Mouse (Mus musculus) right cerebral cortex, adult 2 months (tissue): ENCODE measurements at regions not wholly inside any gene's neighbourhood (a gene's known extent, or its start where the extent isn't known, plus 50 kb on each side); places are given as distances from the start of the nearest gene placed in this dataset.
A peak's percentile ranks its signal among the peaks of the same experiment; 100 is the strongest.

Source experiments
- DNase-seq, 2 experiments: peaks; one replicate each; pipeline ENCODE4 v3.0.0; 2021 to 2022; ENCODE audit warnings: low spot score in 2 of 2

DNA sequence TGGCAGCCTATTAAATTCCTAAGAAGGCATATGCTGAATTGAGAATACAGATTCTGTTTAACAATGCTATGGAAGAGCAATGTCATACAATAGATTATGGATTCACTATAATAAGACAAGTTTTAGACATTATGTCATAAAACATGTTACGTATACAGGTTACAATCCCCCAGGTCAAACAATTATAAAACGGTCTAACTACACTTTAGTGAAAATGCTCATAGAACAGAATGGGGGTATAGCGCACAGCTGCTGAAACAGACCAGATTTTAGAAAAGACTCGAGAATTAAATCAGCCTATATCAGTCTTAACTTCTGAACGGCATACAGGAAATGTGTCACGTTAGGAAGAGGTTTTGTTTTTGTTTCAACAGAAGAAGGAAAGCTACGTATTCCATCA lies 660.5 kb upstream of the Sel1l start:
- no peak for DNase-seq

DNA sequence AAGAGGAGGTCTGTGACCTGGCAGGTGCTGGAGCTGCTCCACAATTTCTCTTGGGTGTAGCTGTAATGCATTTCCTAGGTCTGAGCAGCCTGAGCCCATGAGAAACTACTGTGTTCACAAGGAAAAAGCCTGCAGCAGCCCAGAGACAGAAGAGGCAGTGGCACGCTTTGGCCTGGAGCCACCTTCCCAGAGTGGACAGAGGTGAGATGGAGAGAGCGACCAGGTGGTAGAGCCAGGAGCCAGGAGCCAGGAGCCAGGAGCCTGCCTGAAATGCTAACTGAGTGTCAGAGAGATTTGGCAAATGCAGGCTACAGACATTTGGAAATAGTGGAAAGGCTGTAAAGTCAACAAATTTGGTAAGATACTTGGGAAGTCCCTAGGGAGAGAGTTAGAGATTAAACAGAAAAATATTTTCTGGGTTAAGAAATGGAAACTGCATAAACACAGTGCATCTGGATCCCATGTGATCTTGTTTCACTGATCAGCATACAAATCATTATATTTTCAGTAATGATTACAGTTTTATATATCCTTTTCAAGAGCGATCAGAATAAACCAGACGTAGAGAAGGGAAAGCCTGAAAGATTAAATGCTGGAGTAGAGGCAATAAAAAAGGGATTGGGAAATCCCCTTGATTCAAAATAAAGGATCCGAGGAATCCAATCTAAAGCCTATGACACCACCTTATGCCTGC lies 660.0 kb upstream of the Sel1l start:
- DNase-seq = no peak

DNA sequence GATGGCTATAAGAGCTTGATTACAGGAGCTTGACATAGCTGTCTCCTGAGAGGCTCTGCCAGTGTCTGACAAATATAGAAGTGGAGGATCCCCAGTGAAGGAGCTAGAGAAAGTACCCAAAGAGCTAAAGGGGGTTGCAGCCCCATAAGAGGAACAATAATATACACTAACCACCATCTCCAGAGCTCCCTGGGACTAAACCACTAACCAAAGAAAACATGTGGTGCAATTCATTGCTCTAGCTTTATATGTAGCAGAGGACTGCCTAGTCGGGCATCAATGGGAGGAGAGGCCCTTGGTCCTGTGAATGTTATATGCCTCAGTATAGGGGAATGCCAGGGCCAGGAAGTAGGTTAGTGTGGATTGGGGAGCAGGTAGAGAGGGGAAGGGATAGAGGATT lies 635.0 kb upstream of the Sel1l start:
- no peak for DNase-seq

DNA sequence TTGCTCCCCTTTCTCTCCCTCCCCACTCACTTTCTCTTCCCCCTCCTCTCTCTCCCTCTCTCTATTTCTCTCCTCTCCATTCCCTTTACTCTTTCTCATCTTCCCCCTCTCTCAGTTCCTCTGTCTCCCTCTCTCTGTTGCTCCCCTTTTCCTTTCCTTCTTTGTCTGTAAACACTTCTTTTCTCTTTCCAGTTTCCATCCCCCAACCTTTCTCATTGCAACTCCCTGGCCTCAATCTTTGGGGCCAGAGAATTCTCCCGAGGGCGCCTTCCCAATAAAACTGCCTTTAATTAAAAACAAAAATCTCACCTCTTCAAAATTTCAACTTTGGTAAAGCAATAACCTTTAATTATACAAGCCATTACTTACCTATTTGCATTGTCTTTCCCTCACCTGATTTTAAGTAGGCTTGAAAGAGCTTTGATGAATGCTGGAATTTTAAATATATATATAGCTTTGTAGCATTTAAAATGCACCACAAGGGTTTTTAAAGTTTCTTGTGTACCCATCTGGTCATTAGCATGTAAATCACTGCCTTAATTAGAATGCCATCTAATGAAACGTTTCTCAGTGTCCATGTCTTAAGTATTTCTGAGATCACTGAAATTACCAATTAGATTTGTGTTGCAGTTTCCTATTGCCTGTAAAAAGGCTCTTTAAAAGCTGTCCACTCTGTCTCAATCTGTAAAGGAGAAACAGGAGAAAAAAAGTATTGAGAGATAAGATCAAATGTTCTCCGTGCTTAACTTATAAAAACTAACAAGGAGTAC lies 625.5 kb upstream of the Sel1l start:
- no peak for DNase-seq

DNA sequence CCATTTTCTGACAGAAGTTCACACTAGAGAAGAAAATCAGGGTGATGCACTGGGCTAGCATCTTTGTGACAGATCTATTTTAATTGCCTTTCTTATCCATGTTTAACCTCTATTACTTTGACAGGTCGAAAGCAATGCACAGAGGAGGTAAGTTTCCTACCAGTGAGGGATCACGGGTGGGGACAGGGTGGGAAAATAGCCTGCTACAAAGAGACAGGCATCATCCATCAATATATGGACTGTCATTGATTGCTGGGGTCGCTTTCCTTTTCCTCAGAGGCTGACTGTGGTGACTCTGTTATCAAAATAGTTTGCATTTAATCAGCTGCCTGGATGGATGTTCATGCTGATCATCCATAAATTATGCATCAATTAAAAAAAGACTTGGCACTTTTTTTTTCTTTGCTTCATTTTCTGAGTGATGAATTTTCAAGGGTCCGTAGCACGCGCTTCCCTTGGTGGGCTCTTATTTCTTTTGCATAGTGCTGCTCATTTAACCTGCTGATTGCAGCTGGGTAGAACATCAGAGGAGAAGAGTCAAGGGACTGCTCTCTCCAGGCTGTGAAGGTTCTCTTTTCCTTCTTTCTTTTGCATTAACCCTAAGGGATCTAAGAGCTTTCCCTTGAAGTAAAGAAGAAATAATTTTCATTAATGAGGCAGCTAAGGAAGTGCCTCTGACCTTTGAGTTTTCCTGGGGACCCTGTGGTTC lies 602.3 kb upstream of the Sel1l start:
- DNase-seq = no peak

DNA sequence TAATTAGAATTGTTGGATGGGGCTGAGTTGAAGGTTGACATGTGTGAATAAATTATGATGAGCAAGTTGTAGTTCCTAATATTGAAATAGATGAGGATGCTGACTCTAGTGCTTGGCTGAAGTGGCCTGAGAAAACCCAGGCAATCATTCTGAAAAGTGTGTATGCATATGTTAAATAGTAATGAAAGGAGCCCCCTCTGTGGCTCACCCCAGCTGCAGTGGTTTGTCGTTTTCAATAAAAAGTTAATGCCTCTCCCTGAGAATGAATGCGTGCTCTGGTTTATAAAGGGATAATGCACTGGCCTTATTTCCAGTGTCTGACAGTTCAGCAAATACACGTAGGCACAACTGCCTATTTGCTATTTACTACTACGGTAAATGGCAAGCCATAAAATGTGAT lies 569.5 kb upstream of the Sel1l start:
- no peak for DNase-seq

DNA sequence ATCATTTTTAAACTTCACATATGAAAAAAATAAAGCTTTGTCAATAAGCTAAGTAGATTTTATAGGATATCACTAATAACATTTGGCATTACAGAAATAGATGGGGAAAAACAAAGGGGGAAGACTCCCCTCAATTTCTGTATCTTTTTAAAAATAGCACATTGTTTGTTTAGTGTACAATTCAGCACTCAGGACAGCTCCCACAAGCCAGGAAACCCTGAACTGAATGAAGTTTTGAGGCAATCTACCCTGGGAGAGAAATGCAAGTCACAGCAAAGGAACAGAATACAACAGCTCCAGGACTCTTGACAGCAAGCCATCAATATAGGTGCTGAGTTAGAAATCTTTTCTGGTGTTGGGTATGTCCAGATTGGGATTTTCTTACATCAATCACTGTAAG lies 556.5 kb upstream of the Sel1l start:
- DNase-seq = no peak

DNA sequence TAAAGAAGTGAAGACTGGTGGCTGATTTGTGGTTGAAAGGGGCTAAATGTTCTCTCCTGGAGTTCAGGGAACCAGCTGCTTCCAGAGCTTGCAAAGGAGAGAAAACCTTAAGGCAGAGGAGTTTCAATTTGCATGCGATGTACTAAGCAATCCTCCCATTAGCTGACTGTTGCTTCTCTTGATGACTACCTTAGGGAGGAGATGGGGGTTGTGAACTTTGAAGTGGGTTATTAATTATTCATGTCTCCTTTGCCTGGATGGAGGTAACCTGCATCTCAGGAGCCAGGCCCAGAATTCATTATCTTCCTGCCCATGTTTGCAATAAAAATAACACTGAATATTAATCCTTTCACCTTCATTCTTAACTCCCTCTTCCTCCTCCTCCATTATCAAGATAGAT lies 552.0 kb upstream of the Sel1l start:
- DNase-seq = no peak

DNA sequence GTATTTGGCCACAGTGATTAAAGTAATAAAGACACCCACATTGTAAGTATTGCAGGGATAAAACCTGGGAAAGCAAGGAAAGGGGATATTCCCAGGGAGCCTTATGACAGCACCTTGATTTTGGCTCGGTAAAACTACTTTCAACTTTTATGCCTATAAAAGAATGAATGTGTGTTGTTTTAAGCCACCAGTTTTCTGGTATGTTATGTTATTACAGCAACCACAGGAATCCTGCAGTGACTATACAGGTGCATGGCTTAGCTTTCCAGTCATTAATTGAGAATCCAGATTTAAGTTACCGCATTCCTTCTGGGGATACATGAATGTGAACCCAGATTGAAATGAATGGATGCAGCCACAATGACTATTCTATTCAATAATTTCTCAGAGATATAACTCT lies 537.2 kb upstream of the Sel1l start:
- DNase-seq = no peak

DNA sequence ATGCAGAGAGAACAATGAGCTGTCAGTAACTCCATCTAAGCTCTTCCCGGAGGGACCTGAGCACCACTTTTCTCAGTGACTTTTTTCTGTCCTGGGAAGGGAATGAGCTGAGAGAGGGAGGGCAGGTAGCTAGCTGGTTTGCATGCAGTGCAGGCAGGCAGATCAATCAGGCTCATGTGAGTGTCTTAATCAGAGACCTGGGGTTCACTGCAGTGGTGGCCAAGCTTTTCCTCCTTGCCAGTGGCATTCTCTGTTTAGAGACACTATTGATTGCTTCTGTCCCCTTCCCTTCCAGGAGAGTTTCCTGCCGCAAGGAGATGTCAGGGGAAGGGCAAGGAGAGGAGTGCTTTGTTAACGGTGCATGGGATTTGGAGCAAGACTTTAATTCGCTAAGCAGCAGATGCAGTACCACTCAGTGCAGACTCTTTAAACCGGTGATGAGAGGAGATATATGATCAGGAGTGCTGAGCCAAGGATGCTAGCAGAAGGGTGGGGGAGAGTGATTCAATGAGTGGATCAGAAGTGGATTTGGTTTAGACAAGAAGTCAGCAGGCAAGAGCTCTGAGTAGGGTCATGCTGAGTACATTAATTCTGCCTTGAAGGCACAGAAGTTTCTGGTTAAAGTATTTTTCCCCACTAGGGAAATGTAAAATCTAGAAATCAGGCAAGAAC lies 535.4 kb upstream of the Sel1l start:
- no peak for DNase-seq

DNA sequence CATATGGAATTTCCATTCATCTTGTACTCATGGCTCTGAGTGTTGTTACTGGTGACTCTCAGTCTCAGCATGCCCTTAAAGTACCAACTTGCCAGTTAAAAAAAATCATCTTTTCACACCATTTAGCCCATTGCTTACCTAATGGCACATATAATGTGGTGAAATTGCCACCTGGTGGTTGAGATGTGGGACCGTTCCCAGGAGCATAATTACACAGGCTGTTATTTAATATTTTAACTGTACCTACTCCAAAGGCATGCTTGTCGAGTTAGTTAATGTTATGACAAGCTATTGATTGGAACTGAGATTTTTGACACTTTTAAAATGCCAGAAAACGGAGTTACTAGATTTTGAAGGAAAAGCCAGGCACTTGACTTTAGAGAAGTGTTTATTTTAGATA lies 530.2 kb upstream of the Sel1l start:
- DNase-seq = no peak

DNA sequence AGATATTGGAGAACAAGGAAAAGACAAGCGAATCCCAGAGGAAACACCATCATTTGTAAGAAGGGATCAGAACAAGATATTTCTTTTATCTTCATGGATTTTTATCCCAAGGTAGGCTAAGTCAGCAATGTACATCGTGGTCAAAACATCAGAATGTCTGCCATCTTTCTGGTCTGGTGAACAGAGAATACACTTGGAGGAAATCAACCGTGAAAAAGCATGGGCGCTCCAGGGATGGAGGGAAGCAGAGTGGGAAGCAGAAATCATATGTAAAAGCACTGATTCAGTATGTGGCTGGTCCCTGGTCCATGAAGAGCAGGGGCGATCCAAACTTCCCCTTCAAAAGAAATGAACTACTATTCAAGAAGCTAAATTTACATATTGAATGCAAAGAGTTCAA lies 517.0 kb upstream of the Sel1l start:
- no peak for DNase-seq

DNA sequence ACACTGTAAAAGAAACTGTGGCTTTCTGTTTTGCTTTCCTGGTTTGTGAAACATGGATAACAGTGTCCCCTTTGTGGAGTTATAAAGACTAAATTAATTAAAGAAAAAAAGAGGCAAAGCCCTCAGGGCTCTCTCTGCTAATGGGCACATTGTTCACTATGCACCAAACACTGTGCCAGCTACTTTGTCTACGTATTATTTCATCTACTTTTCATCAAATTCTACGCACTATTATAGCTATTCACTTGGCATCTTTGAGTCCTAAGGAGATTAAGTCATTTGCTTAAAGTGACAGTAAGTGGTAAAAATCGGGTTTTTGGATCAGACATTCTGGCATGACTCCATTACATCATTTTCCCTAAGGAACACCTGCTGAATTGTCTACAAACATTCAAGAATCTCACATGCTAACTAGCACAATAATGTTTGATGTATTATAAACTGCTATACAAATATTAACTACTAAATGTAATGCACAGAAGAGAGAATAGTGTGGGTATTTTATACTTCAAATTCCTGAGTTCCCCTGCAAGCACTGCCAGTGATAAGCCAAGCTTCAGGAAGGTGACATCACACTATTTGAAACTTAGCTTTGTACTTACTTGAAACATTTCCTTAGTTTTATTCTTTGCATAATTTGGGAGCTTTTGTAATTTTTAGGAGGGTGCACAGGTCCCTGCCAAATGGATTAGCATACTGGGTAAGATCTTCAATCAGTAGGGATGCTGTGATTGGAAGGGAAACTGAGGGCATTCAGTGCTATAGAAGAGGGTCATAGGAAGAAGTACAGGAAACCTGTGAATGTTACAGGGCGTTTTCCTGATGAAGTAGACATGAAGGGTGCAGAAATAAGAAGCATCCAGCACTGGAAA lies 504.7 kb upstream of the Sel1l start:
- DNase-seq = no peak

DNA sequence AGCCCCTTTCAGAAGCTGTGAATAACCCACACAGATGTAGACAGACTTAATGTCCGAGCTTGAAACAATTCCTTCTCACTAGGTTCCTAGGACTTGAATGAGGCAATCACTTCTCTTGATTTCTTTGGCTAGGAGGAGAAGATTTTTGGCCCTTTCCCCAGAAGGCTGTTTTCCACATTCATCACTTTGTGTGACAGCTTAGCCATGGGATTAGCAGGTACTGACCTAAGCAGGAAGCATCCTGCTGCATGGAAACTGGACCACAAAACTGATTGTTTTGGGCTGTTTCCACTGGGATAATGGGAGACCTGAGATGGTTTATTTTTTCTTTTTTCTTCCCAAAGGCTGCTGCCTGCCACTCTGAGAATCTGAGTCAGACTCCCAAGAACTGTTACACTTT lies 469.3 kb upstream of the Sel1l start:
- DNase-seq = no peak

DNA sequence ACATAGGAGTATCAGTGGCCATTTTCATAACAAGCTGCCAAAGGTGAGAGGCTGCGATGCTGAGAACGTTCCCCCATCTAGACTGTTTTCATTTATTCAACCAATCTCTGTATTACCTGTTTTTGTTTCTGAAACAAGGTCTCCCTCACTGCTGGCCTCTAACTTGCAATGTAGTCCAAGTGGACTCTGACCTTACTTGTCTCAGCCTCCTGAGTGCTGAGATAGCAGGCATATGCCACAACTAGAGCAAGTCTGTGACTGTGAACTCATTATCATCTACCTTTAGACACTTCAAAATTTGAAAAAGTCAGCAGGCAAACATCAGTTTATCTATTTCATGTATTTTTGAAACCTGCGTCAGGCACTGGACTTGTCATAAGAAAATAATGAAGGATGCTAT lies 468.7 kb upstream of the Sel1l start:
- no peak for DNase-seq

DNA sequence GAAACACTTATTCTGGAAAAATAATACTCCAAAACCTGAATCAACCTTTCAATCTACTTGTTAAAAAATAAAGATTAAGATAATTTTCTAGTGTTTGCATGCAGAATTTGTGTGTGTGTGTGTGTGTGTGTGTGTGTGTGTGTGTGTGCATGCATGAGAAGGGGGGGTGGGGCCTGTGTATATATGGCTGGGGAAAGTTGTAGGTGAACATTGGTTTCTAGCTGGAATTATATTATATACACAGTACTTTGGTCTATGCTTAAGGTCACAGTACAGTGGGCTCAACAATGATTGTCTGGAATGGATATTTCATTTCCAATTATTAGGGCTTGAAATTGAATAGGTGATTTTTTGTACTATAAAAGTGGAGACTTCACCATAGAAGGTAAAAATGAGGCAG lies 467.3 kb upstream of the Sel1l start:
- DNase-seq = no peak

DNA sequence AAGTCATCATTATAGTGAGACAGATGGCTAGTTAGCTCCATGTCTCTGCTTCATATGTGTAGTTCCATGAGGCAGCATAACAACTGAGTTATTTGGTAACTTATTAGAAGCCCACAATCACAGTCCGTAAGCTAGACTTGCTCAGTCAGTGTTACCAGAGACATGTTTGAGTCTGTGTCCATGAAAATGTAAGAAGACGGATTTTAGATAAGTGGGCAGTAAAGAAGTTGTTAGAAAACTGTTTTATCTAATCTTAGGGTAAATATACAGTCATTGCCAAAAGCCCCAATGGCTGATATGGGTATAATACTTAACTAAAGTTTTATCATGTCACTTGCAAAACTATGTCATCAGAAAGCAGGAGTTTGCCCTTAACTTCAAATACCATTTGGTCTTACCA lies 466.9 kb upstream of the Sel1l start:
- no peak for DNase-seq

DNA sequence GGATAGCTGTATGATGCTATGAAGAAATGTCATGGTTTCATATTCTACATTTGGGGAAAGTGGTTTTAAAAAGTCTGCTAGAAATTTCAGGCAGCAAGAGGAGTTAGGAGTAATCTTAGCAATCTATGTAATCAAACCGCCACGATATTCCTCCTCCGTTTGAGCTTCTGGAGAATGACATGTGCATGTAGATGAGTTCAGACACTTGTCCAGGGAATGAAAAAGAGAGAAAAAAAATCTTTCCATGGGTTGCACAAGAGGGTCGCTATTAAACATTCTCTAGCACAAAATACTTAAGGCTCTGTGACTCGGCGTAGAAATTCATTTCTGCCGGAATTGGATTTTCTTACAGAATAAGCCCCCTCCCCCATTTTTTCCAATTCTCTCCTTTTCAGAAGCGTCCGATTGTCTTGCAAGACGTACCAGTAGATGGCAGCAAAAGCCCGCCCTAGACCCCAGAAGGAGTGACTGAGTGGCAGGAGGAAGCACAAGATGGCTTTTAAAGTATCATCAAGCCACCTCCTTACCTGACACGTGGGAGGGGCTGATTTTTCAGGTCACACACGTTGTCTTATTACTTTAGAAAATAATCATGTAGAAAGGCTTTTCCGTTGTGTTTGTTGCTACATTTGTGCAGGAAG lies 454.1 kb upstream of the Sel1l start:
- DNase-seq = peak; percentile 80 to 90

DNA sequence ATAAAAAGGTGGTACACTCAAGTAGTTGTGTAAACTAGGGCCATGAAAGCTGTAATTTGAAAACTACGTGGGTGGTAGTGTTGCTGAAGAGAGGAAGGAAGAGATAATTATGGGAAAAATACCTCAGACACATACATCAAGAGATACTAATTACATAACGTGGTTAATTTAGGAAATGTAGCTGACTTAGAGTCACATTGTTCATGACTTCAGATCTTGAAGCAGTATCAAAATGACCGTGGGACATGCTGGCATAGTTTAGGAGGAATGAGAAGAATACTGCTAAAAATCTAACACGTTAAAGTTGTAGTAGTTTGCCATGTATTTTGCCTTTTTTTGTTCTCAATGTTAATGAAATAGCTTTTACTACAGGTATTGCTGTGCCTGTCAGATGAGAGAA lies 445.9 kb upstream of the Sel1l start:
- no peak for DNase-seq

DNA sequence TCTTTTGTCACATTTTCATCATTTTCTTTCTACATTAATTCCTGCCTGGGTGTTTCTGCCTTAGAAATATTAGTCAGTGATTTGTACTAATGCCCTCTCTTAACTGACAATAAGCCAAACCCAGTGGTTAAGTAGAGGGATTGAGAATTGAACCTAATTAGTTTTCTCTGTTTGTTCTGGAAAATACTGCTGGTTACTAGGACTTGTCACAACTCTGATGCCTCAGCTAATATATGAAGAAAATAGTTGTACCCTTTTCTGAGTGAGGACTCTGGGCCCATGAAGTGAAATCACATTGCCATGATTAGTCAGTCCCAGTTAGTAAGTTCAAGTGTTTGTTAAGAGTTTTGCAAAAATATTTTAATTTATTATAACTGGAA lies 444.4 kb upstream of the Sel1l start:
- DNase-seq = no peak
